Comparison of ENCODE assay signal across 26 mouse cellular contexts in the genomic region with DNA sequence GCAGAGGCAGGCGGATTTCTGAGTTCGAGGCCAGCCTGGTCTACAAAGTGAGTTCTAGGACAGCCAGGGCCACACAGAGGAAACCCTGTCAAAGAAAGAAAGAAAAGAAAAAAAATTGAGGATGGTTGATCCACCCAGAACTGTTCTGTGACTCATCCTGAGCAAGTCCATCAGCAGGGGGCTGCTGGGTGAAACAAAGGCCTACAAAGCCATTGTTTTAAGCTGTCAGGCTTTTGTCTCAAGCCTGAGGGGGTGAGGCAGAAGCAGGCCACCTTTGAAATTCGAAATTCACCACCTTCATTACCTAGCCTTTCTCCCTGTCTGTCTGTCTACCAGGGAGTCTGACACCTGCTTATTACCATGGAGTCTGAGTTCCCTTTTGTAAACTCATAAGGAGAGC. TPM values are rescaled to one million over a fixed set of nuclear protein-coding genes. Genes with fewer than 3 reads are reported as not detected.
"Had no signal": no experiment of that assay in that cellular context is flagged by ENCODE, and none has a peak within 500 bp of the region (broad histone marks: within the 10 kb centered on the region; RNA-seq: fewer than 3 reads in every experiment).

No protein-coding gene starts in this region.

- H3K9ac ChIP-seq: heart, embryonic 13.5 days; heart, embryonic 15.5 days; hindbrain, embryonic 13.5 days; hindbrain, embryonic 15.5 days; limb, embryonic 12.5 days; liver, embryonic 13.5 days; liver, embryonic 15.5 days had no signal

- H3K36me3 ChIP-seq: heart, embryonic 13.5 days; heart, embryonic 15.5 days; hindbrain, embryonic 13.5 days; hindbrain, embryonic 15.5 days; limb, embryonic 10.5 days; limb, embryonic 12.5 days; liver, embryonic 13.5 days; liver, embryonic 15.5 days had no signal

- H3K27me3 ChIP-seq: heart, embryonic 13.5 days; heart, embryonic 15.5 days; hindbrain, embryonic 13.5 days; hindbrain, embryonic 15.5 days; limb, embryonic 12.5 days; liver, embryonic 13.5 days; liver, embryonic 15.5 days had no signal

- H3K9me3 ChIP-seq: heart, embryonic 13.5 days; heart, embryonic 15.5 days; hindbrain, embryonic 13.5 days; hindbrain, embryonic 15.5 days; limb, embryonic 10.5 days; limb, embryonic 12.5 days; liver, embryonic 13.5 days; liver, embryonic 15.5 days had no signal

- H3K27ac ChIP-seq: gastrocnemius, adult 2 months; heart, embryonic 13.5 days; heart, embryonic 15.5 days; hindbrain, embryonic 13.5 days; hindbrain, embryonic 15.5 days; hindbrain, postnatal 0 days; layer of hippocampus, adult 2 months; left cerebral cortex, adult 2 months; limb, embryonic 10.5 days; limb, embryonic 12.5 days; liver, embryonic 13.5 days; liver, embryonic 15.5 days had no signal

- H3K4me1 ChIP-seq: heart, embryonic 15.5 days; limb, embryonic 12.5 days had no signal

- DNase-seq: gastrocnemius, adult 2 months; gastrocnemius, postnatal 10 days; gastrocnemius, postnatal 25 days; heart, adult 18-20 months; heart, postnatal 14 days; heart, postnatal 36 days; kidney, adult 18-20 months; kidney, adult 8-10 months; kidney, postnatal 10 days; kidney, postnatal 25 days; kidney, postnatal 4 days; liver; liver, embryonic 13.5 days had no signal

- H3K4me3 ChIP-seq: gastrocnemius, adult 2 months; heart, embryonic 13.5 days; heart, embryonic 15.5 days; hindbrain, embryonic 13.5 days; hindbrain, embryonic 15.5 days; layer of hippocampus, adult 2 months; left cerebral cortex, adult 2 months; limb, embryonic 10.5 days; limb, embryonic 12.5 days; liver, embryonic 13.5 days; liver, embryonic 15.5 days had no signal

- H3K4me2 ChIP-seq: heart, embryonic 11.5 days; heart, embryonic 13.5 days; heart, embryonic 15.5 days; hindbrain, embryonic 13.5 days; hindbrain, embryonic 15.5 days; limb, embryonic 12.5 days; liver, embryonic 11.5 days; liver, embryonic 13.5 days; liver, embryonic 15.5 days had no signal

- ATAC-seq: hindbrain, postnatal 0 days; intestine, postnatal 0 days had no signal

RNA-seq across cellular contexts. Expression of a gene that starts 27.8 kb away (rescaled TPM):
- polyA plus RNA-seq: heart, embryonic 11.5 days; limb, embryonic 10.5 days had no signal
